Mouse (Mus musculus): ENCODE results near the gene Stard10. TPM values are rescaled to one million over a fixed set of nuclear protein-coding genes. Genes with fewer than 3 reads are reported as not detected.

Stard10 gene
- total RNA-seq, 2 experiments from 2014 or later = 24.4 to 49.8 TPM

- peak; percentile 12; the same call in 1 of the 2 replicates for ATAC-seq (replicated peaks; ENCODE audit: low FRiP score, poor library complexity, severe bottlenecking)
Measured at GRCm38 (mm10) chr7:101301361-101301880, 15.5 kb upstream of the Stard10 start.

GRCm38 (mm10) chr7:101301881-101302456 lies 14.9 kb upstream of the Stard10 start, which contains the start of gene Atg16l2:
Gene Atg16l2, minus strand, starts transcription at chr7:101302251.
- ATAC-seq (replicated peaks; ENCODE audit: low FRiP score, poor library complexity, severe bottlenecking) = peak; percentile 91

GRCm38 (mm10) chr7:101302691-101303090 lies 14.2 kb upstream of the Stard10 start:
- no peak for ATAC-seq (replicated peaks; ENCODE audit: low FRiP score, poor library complexity, severe bottlenecking)

GRCm38 (mm10) chr7:101306841-101307240 lies 10.0 kb upstream of the Stard10 start:
- no peak for ATAC-seq (replicated peaks; ENCODE audit: low FRiP score, poor library complexity, severe bottlenecking)

GRCm38 (mm10) chr7:101309985-101310326 lies 6.9 kb upstream of the Stard10 start:
- ATAC-seq (replicated peaks; ENCODE audit: low FRiP score, poor library complexity, severe bottlenecking) = no peak

- ATAC-seq (replicated peaks; ENCODE audit: low FRiP score, poor library complexity, severe bottlenecking) = peak; percentile 94
Measured at GRCm38 (mm10) chr7:101310327-101311028, 6.4 kb upstream of the Stard10 start.

- ATAC-seq (replicated peaks; ENCODE audit: low FRiP score, poor library complexity, severe bottlenecking) = peak; percentile 15; the same call in 1 of the 2 replicates
Measured at GRCm38 (mm10) chr7:101311061-101311460, 5.8 kb upstream of the Stard10 start.

GRCm38 (mm10) chr7:101313033-101313432 lies 3.9 kb upstream of the Stard10 start:
- ATAC-seq (replicated peaks; ENCODE audit: low FRiP score, poor library complexity, severe bottlenecking) = no peak

- ATAC-seq (replicated peaks; ENCODE audit: low FRiP score, poor library complexity, severe bottlenecking) = no peak
Measured at GRCm38 (mm10) chr7:101314396-101314795, 2.5 kb upstream of the Stard10 start.

GRCm38 (mm10) chr7:101315699-101316098 lies 1.2 kb upstream of the Stard10 start:
- 0 out of 2 replicates have a peak, but pooled peaks have one; percentile 18 for ATAC-seq (replicated peaks; ENCODE audit: low FRiP score, poor library complexity, severe bottlenecking)

GRCm38 (mm10) chr7:101316591-101317001 lies 290 bp upstream of the Stard10 start:
- ATAC-seq (replicated peaks; ENCODE audit: low FRiP score, poor library complexity, severe bottlenecking) = peak; percentile 48

GRCm38 (mm10) chr7:101318848-101319247 lies 2.0 kb downstream of the Stard10 start:
- ATAC-seq (replicated peaks; ENCODE audit: low FRiP score, poor library complexity, severe bottlenecking) = no peak

- ATAC-seq (replicated peaks; ENCODE audit: low FRiP score, poor library complexity, severe bottlenecking) = no peak
Measured at GRCm38 (mm10) chr7:101319796-101320195, 2.9 kb downstream of the Stard10 start.

GRCm38 (mm10) chr7:101320399-101321217 lies 3.7 kb downstream of the Stard10 start:
- ATAC-seq (replicated peaks; ENCODE audit: low FRiP score, poor library complexity, severe bottlenecking) = no peak

GRCm38 (mm10) chr7:101321218-101321827 lies 4.4 kb downstream of the Stard10 start:
- peak; percentile 29 for ATAC-seq (replicated peaks; ENCODE audit: low FRiP score, poor library complexity, severe bottlenecking)

- ATAC-seq (replicated peaks; ENCODE audit: low FRiP score, poor library complexity, severe bottlenecking) = peak; percentile 67
Measured at GRCm38 (mm10) chr7:101323141-101323594, 6.3 kb downstream of the Stard10 start.

GRCm38 (mm10) chr7:101324142-101324962 lies 7.5 kb downstream of the Stard10 start:
- ATAC-seq (replicated peaks; ENCODE audit: low FRiP score, poor library complexity, severe bottlenecking) = no peak

GRCm38 (mm10) chr7:101326006-101326405 lies 9.1 kb downstream of the Stard10 start:
- no peak for ATAC-seq (replicated peaks; ENCODE audit: low FRiP score, poor library complexity, severe bottlenecking)

GRCm38 (mm10) chr7:101327263-101327662 lies 10.4 kb downstream of the Stard10 start:
- ATAC-seq (replicated peaks; ENCODE audit: low FRiP score, poor library complexity, severe bottlenecking) = no peak

All from erythroblast, adult 5-6 weeks (primary cell).